13 mouse cellular contexts compared by ENCODE assay signal in the genomic region with DNA sequence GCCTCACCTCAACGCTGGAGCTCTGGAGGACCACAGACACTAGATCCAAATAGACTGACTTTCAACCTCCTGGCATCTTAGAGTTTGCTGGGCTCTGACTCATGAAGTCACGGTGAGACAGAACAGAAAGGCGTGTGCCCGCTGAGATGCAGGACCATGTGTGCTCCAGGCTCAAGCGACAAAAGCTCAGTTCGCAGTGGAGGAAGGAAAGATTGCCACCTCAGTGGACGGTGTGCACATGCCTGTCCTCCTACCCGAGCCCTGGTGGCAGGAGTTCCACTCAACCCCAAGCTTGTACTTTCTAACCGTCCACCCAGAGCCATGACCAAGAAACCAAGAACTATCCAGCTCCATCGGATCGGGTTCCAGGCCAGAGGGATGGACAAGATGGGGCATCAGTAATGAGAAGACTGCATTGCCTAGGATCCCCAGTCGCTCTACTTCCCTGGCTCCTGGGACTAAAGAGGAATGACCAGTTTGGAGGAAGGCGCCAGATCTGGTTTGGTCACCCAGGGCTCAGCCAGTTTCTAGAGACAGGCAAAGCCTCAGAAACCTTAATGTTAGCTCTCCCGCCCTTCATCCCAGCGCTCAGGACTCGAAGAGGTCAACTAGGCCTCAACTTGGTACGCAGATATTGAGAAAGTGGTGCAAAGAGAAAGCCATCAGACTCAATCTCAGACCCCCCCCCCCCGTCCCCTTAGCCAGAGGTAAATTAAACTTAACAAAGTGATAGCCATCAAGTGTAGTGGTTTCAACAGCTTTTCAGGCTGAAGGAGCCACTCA. TPM values are rescaled to one million over a fixed set of nuclear protein-coding genes. Genes with fewer than 3 reads are reported as not detected.
A peak's percentile ranks its signal among the peaks of the same experiment; 100 is the strongest.
DNase-seq lines count a peak whose midpoint lies in the region; ATAC-seq and TF ChIP-seq lines count a peak whose summit lies in the region.
"Had no signal": no experiment of that assay in that cellular context is flagged by ENCODE, and none has a peak within 500 bp of the region (broad histone marks: within the 10 kb centered on the region; RNA-seq: fewer than 3 reads in every experiment).

No protein-coding gene starts in this region.

- DNase-seq in stomach, postnatal 0 days (ENCODE audit: low spot score), result no peak
- DNase-seq in hindbrain, embryonic 11.5 days (ENCODE audit: low spot score), result peak; percentile 61
- no peak for DNase-seq in testis, postnatal 14 days (ENCODE audit: low spot score)
- no peak for DNase-seq in ovary, postnatal 36 days (ENCODE audit: low spot score)
- DNase-seq in frontal cortex, postnatal 36 days (ENCODE audit: low spot score in 2 of 2), result no peak
- DNase-seq: cerebellum, adult 8-10 months had no signal

- peaks cover 24% of the 10 kb centered on the region; the same call in 1 of the 2 replicates for H3K4me1 ChIP-seq in stomach, embryonic 15.5 days
- no peaks in the 10 kb centered on the region for H3K4me1 ChIP-seq in stomach, postnatal 0 days (replicated peaks; ENCODE audit: control insufficient read depth, insufficient read depth)
- peaks cover 5% of the 10 kb centered on the region; the same call in 1 of the 2 replicates for H3K4me1 ChIP-seq in hindbrain, embryonic 11.5 days (replicated peaks; ENCODE audit: control insufficient read depth, insufficient read depth, low read length)
- H3K4me1 ChIP-seq in midbrain, embryonic 13.5 days (replicated peaks), result peaks cover 30% of the 10 kb centered on the region

- no peak overlapping the region for H3K9ac ChIP-seq in stomach, embryonic 15.5 days
- H3K9ac ChIP-seq in stomach, postnatal 0 days (ENCODE audit: low read length), result no peak overlapping the region
- H3K9ac ChIP-seq in hindbrain, embryonic 11.5 days (ENCODE audit: low read depth, low read length), result no peak overlapping the region
- H3K9ac ChIP-seq in midbrain, embryonic 13.5 days (replicated peaks), result peak overlapping the region; percentile 46; the same call in 1 of the 2 replicates
- H3K9ac ChIP-seq: embryonic facial prominence, embryonic 15.5 days; heart, embryonic 13.5 days; limb, embryonic 12.5 days; liver, postnatal 0 days had no signal

- H3K4me2 ChIP-seq in stomach, embryonic 15.5 days, result peak overlapping the region; percentile 21; the same call in 1 of the 2 replicates
- H3K4me2 ChIP-seq in stomach, postnatal 0 days (replicated peaks; ENCODE audit: low read depth), result no peak overlapping the region
- 0 out of 2 replicates have a peak overlapping the region, but pooled peaks have one; percentile 14 for H3K4me2 ChIP-seq in hindbrain, embryonic 11.5 days (replicated peaks; ENCODE audit: low read depth, low read length)
- H3K4me2 ChIP-seq in midbrain, embryonic 13.5 days (replicated peaks), result peak overlapping the region; percentile 48
- H3K4me2 ChIP-seq: embryonic facial prominence, embryonic 15.5 days; heart, embryonic 13.5 days; limb, embryonic 12.5 days had no signal

- H3K27me3 ChIP-seq in stomach, embryonic 15.5 days (replicated peaks), result peaks cover 76% of the 10 kb centered on the region
- H3K27me3 ChIP-seq in stomach, postnatal 0 days (ENCODE audit: control insufficient read depth, insufficient read depth, low read length), result peaks cover 33% of the 10 kb centered on the region
- peaks cover 88% of the 10 kb centered on the region for H3K27me3 ChIP-seq in hindbrain, embryonic 11.5 days (ENCODE audit: control insufficient read depth, insufficient read depth, low read length)
- H3K27me3 ChIP-seq in midbrain, embryonic 13.5 days, result peaks cover 92% of the 10 kb centered on the region

- 23% methylated on average over 18 of the region's 18 CpGs for WGBS in stomach, embryonic 15.5 days
- WGBS in stomach, postnatal 0 days, result 30% methylated on average over 18 of the region's 18 CpGs
- WGBS in hindbrain, embryonic 11.5 days, result 5% methylated on average over 18 of the region's 18 CpGs
- WGBS in midbrain, embryonic 13.5 days, result 10% methylated on average over 18 of the region's 18 CpGs

- H3K36me3 ChIP-seq in stomach, embryonic 15.5 days, result no peaks in the 10 kb centered on the region
- H3K36me3 ChIP-seq in stomach, postnatal 0 days (ENCODE audit: control insufficient read depth, insufficient read depth, low read length), result no peaks in the 10 kb centered on the region
- no peaks in the 10 kb centered on the region for H3K36me3 ChIP-seq in hindbrain, embryonic 11.5 days (ENCODE audit: control insufficient read depth, insufficient read depth, low read length)
- no peaks in the 10 kb centered on the region for H3K36me3 ChIP-seq in midbrain, embryonic 13.5 days
- H3K36me3 ChIP-seq: embryonic facial prominence, embryonic 15.5 days; heart, embryonic 13.5 days; limb, embryonic 12.5 days had no signal

- no peak for TF ChIP-seq CTCF in stomach, postnatal 0 days (IDR thresholded peaks at IDR 0.05; ENCODE audit: low read depth)

- no peak for ATAC-seq in stomach, embryonic 15.5 days (ENCODE audit: insufficient read depth, low FRiP score, low read depth)
- no peak for ATAC-seq in stomach, postnatal 0 days (ENCODE audit: low FRiP score, low TSS enrichment)
- ATAC-seq in hindbrain, embryonic 11.5 days (ENCODE audit: low FRiP score), result no peak
- ATAC-seq in midbrain, embryonic 13.5 days, result no peak
- ATAC-seq: intestine, postnatal 0 days had no signal

- no peaks in the 10 kb centered on the region for H3K9me3 ChIP-seq in stomach, embryonic 15.5 days
- no peaks in the 10 kb centered on the region for H3K9me3 ChIP-seq in stomach, postnatal 0 days (ENCODE audit: control insufficient read depth, low read length)
- no peaks in the 10 kb centered on the region for H3K9me3 ChIP-seq in hindbrain, embryonic 11.5 days (ENCODE audit: control insufficient read depth, low read length)
- no peaks in the 10 kb centered on the region for H3K9me3 ChIP-seq in midbrain, embryonic 13.5 days
- H3K9me3 ChIP-seq: embryonic facial prominence, embryonic 15.5 days; heart, embryonic 13.5 days; limb, embryonic 12.5 days had no signal

- no peak for TF ChIP-seq EP300 in stomach, postnatal 0 days (optimal IDR thresholded peaks at IDR 0.05)

- H3K4me3 ChIP-seq in stomach, embryonic 15.5 days (replicated peaks), result no peak overlapping the region
- no peak overlapping the region for H3K4me3 ChIP-seq in stomach, postnatal 0 days (ENCODE audit: low read depth, low read length)
- H3K4me3 ChIP-seq in hindbrain, embryonic 11.5 days (ENCODE audit: low read depth, low read length), result 0 out of 2 replicates have a peak overlapping the region, but pooled peaks have one; percentile 8
- H3K4me3 ChIP-seq in midbrain, embryonic 13.5 days (replicated peaks), result peak overlapping the region; percentile 38
- H3K4me3 ChIP-seq: embryonic facial prominence, embryonic 15.5 days; heart, embryonic 13.5 days; limb, embryonic 12.5 days had no signal

- H3K27ac ChIP-seq in stomach, embryonic 15.5 days, result no peak overlapping the region
- no peak overlapping the region for H3K27ac ChIP-seq in stomach, postnatal 0 days (replicated peaks)
- H3K27ac ChIP-seq in hindbrain, embryonic 11.5 days (ENCODE audit: low read depth, low read length), result peak overlapping the region; percentile 24; the same call in 1 of the 2 replicates
- peak overlapping the region; percentile 51; the same call in 1 of the 2 replicates for H3K27ac ChIP-seq in midbrain, embryonic 13.5 days
- H3K27ac ChIP-seq: embryonic facial prominence, embryonic 15.5 days; heart, embryonic 13.5 days; limb, embryonic 12.5 days had no signal

RNA-seq across cellular contexts. Expression of a gene that starts 11.9 kb away (rescaled TPM):
- polyA plus RNA-seq in stomach, embryonic 15.5 days (2015; fragmentation: Nextera tagmentation; extraction: Ambion mirVana), result 3.5 and 6.0 TPM in 2 replicates
- 0.47 and 0.64 TPM in 2 replicates for polyA plus RNA-seq in stomach, postnatal 0 days (2015; fragmentation: Nextera tagmentation; extraction: Ambion mirVana)
- polyA plus RNA-seq in hindbrain, embryonic 11.5 days (2014; fragmentation: Nextera tagmentation; extraction: Ambion mirVana), result 3.4 and 5.7 TPM in 2 replicates
- polyA plus RNA-seq in midbrain, embryonic 13.5 days (2015; fragmentation: Nextera tagmentation; extraction: Ambion mirVana), result 8.7 and 10.5 TPM in 2 replicates
- polyA plus RNA-seq: embryonic facial prominence, embryonic 15.5 days; heart, embryonic 13.5 days; limb, embryonic 12.5 days; liver, postnatal 0 days had no signal

Comparison
In these comparisons a context has a peak if more than half of its experiments do, and no peak if none do; other contexts are left out.
1. H3K27ac ChIP-seq: peak in hindbrain, embryonic 11.5 days (single experiment) and midbrain, embryonic 13.5 days (single experiment); none in stomach, embryonic 15.5 days (single experiment) and stomach, postnatal 0 days (single experiment).
2. H3K4me3 ChIP-seq: peak in hindbrain, embryonic 11.5 days (single experiment) and midbrain, embryonic 13.5 days (single experiment); none in stomach, embryonic 15.5 days (single experiment) and stomach, postnatal 0 days (single experiment).